Mouse (Mus musculus) embryonic facial prominence, embryonic 14.5 days (tissue): Measurements from ENCODE around the gene Pde6b. TPM values are rescaled to one million over a fixed set of nuclear protein-coding genes. Genes with fewer than 3 reads are reported as not detected.

Experiments
- ATAC-seq: fragments of 200-750 bp; cut with Nextera tagmentation; 2 replicates; pipeline ENCODE4 v1.8.0; 2017; ENCODE audit warnings: low read depth, moderate number of reproducible peaks, moderate TSS enrichment
- DNase-seq: peaks from one replicate; pipeline ENCODE4 v3.0.0-alpha.2; 2015; ENCODE audit warnings: low spot score
- H3K27ac ChIP-seq: fragments of 300-500 bp; sonication (generic); replicated peaks from 2 replicates; pipeline ENCODE4 v1.5.1; 2014; ENCODE audit warnings: low read depth, mild to moderate bottlenecking, low read length, moderate library complexity
- H3K27me3 ChIP-seq: fragments of 300-500 bp; sonication (generic); replicated peaks from 2 replicates; pipeline ENCODE4 v1.6.1; 2014; ENCODE audit warnings: low read length; ENCODE audit not compliant: control insufficient read depth, insufficient read depth
- H3K36me3 ChIP-seq: fragments of 300-500 bp; sonication (generic); 2 replicates; pipeline ENCODE4 v1.6.1; 2014; ENCODE audit warnings: low read length, mixed read lengths; ENCODE audit not compliant: control insufficient read depth, insufficient read depth
- H3K4me1 ChIP-seq: fragments of 300-500 bp; sonication (generic); 2 replicates; pipeline ENCODE4 v1.6.1; 2014; ENCODE audit warnings: antibody characterized with exemption, low read length; ENCODE audit not compliant: control insufficient read depth, insufficient read depth
- H3K4me2 ChIP-seq: fragments of 300-500 bp; sonication (generic); 2 replicates; pipeline ENCODE4 v1.6.1; 2014; ENCODE audit warnings: low read depth, mild to moderate bottlenecking, low read length, moderate library complexity, mixed read lengths
- H3K4me3 ChIP-seq: fragments of 300-500 bp; sonication (generic); 2 replicates; pipeline ENCODE4 v1.5.1; 2014; ENCODE audit warnings: low read depth, mild to moderate bottlenecking, low read length
- H3K9ac ChIP-seq: fragments of 300-500 bp; sonication (generic); 2 replicates; pipeline ENCODE4 v1.6.1; 2014; ENCODE audit warnings: low read depth, mild to moderate bottlenecking, low read length, moderate library complexity, mixed read lengths
- H3K9me3 ChIP-seq: fragments of 300-500 bp; sonication (generic); 2 replicates; pipeline ENCODE4 v1.6.1; 2016; ENCODE audit warnings: low read length; ENCODE audit not compliant: control insufficient read depth
- WGBS: fragments of 180-500 bp; shearing (Covaris S2); extraction: QIAGEN DNeasy Blood & Tissue Kit; methylation state at CpG from one replicate; pipeline ENCODE4 v1.1.7; 2014; 5-methylcytosine and 5-hydroxymethylcytosine counted together
- polyA plus RNA-seq: library from polyadenylated mRNA; unstranded; fragments of >200 nt; fragmentation: Nextera tagmentation; extraction: Ambion mirVana; gene quantifications from 2 replicates; pipeline ENCODE4 v1.2.1, GENCODE M21; 2014

Gene Pde6b
- polyA plus RNA-seq, 1 experiment from 2014 or later, result not detected

DNA sequence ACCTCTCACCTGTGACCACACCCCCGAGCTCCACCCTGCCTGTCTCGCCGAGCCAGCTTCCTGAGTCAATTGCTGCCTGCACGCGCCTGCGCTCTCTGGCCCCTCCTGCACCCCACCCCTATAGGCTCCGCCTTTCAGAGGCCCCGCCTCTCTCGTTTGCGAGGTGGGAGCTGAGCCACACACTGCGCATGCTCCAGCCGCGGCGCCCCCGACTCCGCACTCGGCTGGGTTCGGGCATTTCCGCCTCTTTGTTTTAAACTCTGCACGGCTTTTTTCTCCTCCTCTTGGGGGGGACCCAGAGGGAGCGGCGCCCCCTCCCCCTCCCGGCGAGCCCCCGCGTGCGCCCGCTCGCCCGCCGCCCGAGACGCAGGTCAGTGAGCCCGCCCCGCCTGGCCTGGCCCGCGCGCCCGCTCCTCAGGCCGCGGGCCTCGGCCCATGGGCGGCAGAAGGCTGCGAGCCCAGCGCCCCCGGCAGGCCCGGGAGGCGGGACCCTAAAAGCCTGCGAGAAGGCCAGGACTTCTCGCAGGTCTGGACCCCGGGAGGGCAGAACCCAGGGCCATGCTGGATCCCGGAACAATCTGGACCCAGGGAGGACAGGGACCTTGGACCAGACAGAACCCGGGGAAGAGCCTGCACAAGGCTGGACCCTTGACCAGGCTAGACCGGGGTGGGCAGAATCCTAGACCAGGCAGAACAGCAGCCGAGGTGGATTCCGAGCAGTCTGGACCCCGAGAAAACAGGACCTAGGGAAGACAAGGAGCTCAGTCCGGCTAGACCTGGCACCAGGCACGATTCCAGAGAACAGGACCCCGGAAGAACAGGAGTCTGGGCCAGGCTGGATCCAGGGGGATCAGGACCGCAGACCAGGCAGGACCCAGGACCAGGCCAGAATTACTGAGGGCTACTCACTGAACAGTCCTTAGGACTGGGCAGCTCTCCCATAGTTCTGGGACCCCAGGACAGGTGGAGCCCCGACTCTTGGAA is 73.2 kb downstream of the Pde6b start, which contains the start of gene Pcgf3:
TSS of gene Pcgf3 (plus strand) at position 151 of the 984 bp plus-strand sequence.
- peak within 1 kb of the TSS; percentile 85 for H3K27ac ChIP-seq
- peak; percentile 98 for DNase-seq

DNA sequence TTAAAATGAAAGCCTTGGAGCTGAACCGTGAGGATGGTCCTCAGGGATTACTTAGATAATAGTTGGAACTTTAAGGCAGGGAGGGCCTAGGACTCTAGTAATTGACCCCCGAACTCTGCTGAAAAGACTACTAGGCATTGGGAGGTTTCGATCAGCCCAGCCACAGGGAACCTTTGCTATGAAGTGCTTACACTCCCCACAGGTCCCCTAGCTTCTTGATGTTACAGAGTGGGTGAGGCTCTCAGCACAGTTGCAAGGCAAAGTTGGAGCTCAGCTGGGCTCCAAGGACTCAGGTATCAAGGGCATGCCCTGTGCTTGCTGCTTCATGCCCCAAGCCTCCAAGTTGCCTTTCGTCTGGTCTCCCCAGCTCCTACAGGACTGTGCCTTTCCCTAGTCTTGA is 74.3 kb downstream of the Pde6b start:
- DNase-seq, result no peak
- H3K27ac ChIP-seq, result peak overlapping the region; percentile 52
- WGBS, result 39% methylated on average over 4 of the region's 4 CpGs

More for the DNA sequence above, 73.2 kb downstream of the Pde6b start, which contains the start of gene Pcgf3:
- H3K9me3 ChIP-seq, result no peaks in the 10 kb centered on the region
- peak; percentile 96 for ATAC-seq
- H3K27me3 ChIP-seq, result 0 out of 2 replicates have a peak, but pooled peaks cover 3% of the 10 kb centered on the region
- peaks cover 21% of the 10 kb centered on the region for H3K4me1 ChIP-seq
- 1% methylated on average over 40 of the region's 62 CpGs for WGBS
- peak within 1 kb of the TSS; percentile 70 for H3K4me3 ChIP-seq
- H3K9ac ChIP-seq, result peak within 1 kb of the TSS; percentile 99
- H3K36me3 ChIP-seq, result 0 out of 2 replicates have a peak, but pooled peaks cover 9% of the 10 kb centered on the region
- peak within 1 kb of the TSS; percentile 100 for H3K4me2 ChIP-seq

GRCm38 (mm10) chr5:108465131-108465891 is 77.1 kb downstream of the Pde6b start:
- Histone ChIP-seq H3K27me3 (no peaks in the 10 kb centered on the region), H3K9ac (no peak overlapping the region), H3K4me1 (peaks cover 21% of the 10 kb centered on the region), H3K36me3 (0 out of 2 replicates have a peak, but pooled peaks cover 17% of the 10 kb centered on the region), H3K9me3 (no peaks in the 10 kb centered on the region), H3K4me3 (no peak overlapping the region), H3K27ac (no peak overlapping the region), H3K4me2 (no peak overlapping the region)
- ATAC-seq (no peak), DNase-seq (no peak)
- 90% methylated on average over 6 of the region's 6 CpGs for WGBS

More for the DNA sequence above, 74.3 kb downstream of the Pde6b start:
- H3K36me3 ChIP-seq, result 0 out of 2 replicates have a peak, but pooled peaks cover 17% of the 10 kb centered on the region
- H3K27me3 ChIP-seq, result 0 out of 2 replicates have a peak, but pooled peaks cover 3% of the 10 kb centered on the region
- peaks cover 21% of the 10 kb centered on the region for H3K4me1 ChIP-seq
- ATAC-seq, result no peak
- H3K4me3 ChIP-seq, result peak overlapping the region; percentile 70
- H3K9me3 ChIP-seq, result no peaks in the 10 kb centered on the region
- H3K4me2 ChIP-seq, result peak overlapping the region; percentile 100
- peak overlapping the region; percentile 99 for H3K9ac ChIP-seq

- ATAC-seq (no peak), DNase-seq (no peak)
- 86% methylated on average over 1 of the region's 1 CpGs for WGBS
- Histone ChIP-seq H3K27ac (no peak overlapping the region), H3K4me2 (no peak overlapping the region), H3K9ac (no peak overlapping the region), H3K27me3 (no peaks in the 10 kb centered on the region), H3K36me3 (0 out of 2 replicates have a peak, but pooled peaks cover 17% of the 10 kb centered on the region), H3K4me3 (no peak overlapping the region), H3K9me3 (no peaks in the 10 kb centered on the region), H3K4me1 (peaks cover 21% of the 10 kb centered on the region)
These were observed 78.5 kb downstream of the Pde6b start for GRCm38 (mm10) chr5:108466647-108467046.

GRCm38 (mm10) chr5:108469617-108470016 is 81.4 kb downstream of the Pde6b start:
- H3K27ac ChIP-seq, result no peak overlapping the region
- ATAC-seq, result peak; percentile 47; the same call in 1 of the 2 replicates
- peaks cover 44% of the 10 kb centered on the region for H3K36me3 ChIP-seq
- H3K9me3 ChIP-seq, result no peaks in the 10 kb centered on the region
- H3K27me3 ChIP-seq, result no peaks in the 10 kb centered on the region
- no peaks in the 10 kb centered on the region for H3K4me1 ChIP-seq
- H3K4me2 ChIP-seq, result no peak overlapping the region
- WGBS, result 81% methylated on average over 7 of the region's 7 CpGs
- H3K9ac ChIP-seq, result no peak overlapping the region
- peak; percentile 13 for DNase-seq
- no peak overlapping the region for H3K4me3 ChIP-seq

GRCm38 (mm10) chr5:108473737-108474136 is 85.5 kb downstream of the Pde6b start:
- Histone ChIP-seq H3K36me3 (peaks cover 68% of the 10 kb centered on the region), H3K9me3 (no peaks in the 10 kb centered on the region), H3K9ac (no peak overlapping the region), H3K4me3 (no peak overlapping the region), H3K4me1 (no peaks in the 10 kb centered on the region), H3K4me2 (no peak overlapping the region), H3K27me3 (no peaks in the 10 kb centered on the region), H3K27ac (no peak overlapping the region)
- ATAC-seq (no peak), DNase-seq (no peak)
- 83% methylated on average over 4 of the region's 4 CpGs for WGBS

GRCm38 (mm10) chr5:108475977-108476376 is 87.8 kb downstream of the Pde6b start:
- 86% methylated on average over 3 of the region's 3 CpGs for WGBS
- Histone ChIP-seq H3K27ac (no peak overlapping the region), H3K4me1 (no peaks in the 10 kb centered on the region), H3K4me2 (no peak overlapping the region), H3K27me3 (no peaks in the 10 kb centered on the region), H3K9ac (no peak overlapping the region), H3K9me3 (no peaks in the 10 kb centered on the region), H3K4me3 (no peak overlapping the region), H3K36me3 (peaks cover 84% of the 10 kb centered on the region)
- DNase-seq, result no peak
- no peak for ATAC-seq
